Mouse (Mus musculus): ENCODE results near the gene Myh3.

Myh3 gene

GRCm38 (mm10) chr11:67110168-67110948 is 32.3 kb downstream of the Myh3 start:
- peak; percentile 93 for DNase-seq

GRCm38 (mm10) chr11:67112019-67112850 is 34.1 kb downstream of the Myh3 start:
- no peak for DNase-seq

GRCm38 (mm10) chr11:67112851-67113202 is 34.7 kb downstream of the Myh3 start:
- peak; percentile 41 for DNase-seq

GRCm38 (mm10) chr11:67113381-67113780 is 35.3 kb downstream of the Myh3 start:
- no peak for DNase-seq

GRCm38 (mm10) chr11:67114261-67114660 is 36.2 kb downstream of the Myh3 start:
- DNase-seq: no peak

- DNase-seq: no peak
Observed at GRCm38 (mm10) chr11:67114901-67115300, 36.8 kb downstream of the Myh3 start.

GRCm38 (mm10) chr11:67116725-67117124 is 38.6 kb downstream of the Myh3 start:
- DNase-seq: no peak

- no peak for DNase-seq
Observed at GRCm38 (mm10) chr11:67119539-67120070, 41.5 kb downstream of the Myh3 start.

GRCm38 (mm10) chr11:67120697-67121294 is 42.7 kb downstream of the Myh3 start:
- DNase-seq: no peak

GRCm38 (mm10) chr11:67124943-67125342 is 46.8 kb downstream of the Myh3 start:
- no peak for DNase-seq

GRCm38 (mm10) chr11:67125361-67125760 is 47.3 kb downstream of the Myh3 start:
- DNase-seq: no peak

GRCm38 (mm10) chr11:67133526-67133925 is 55.4 kb downstream of the Myh3 start:
- no peak for DNase-seq

- no peak for DNase-seq
Observed at GRCm38 (mm10) chr11:67134654-67135053, 56.6 kb downstream of the Myh3 start.

GRCm38 (mm10) chr11:67135532-67135931 is 57.4 kb downstream of the Myh3 start:
- no peak for DNase-seq

- DNase-seq: no peak
Observed at GRCm38 (mm10) chr11:67139556-67139955, 61.5 kb downstream of the Myh3 start.

- no peak for DNase-seq
Observed at GRCm38 (mm10) chr11:67140175-67140574, 62.1 kb downstream of the Myh3 start.

GRCm38 (mm10) chr11:67141031-67141430 is 62.9 kb downstream of the Myh3 start:
- DNase-seq: no peak

GRCm38 (mm10) chr11:67142047-67142446 is 63.9 kb downstream of the Myh3 start:
- DNase-seq: no peak

GRCm38 (mm10) chr11:67143065-67143464 is 65.0 kb downstream of the Myh3 start:
- no peak for DNase-seq

GRCm38 (mm10) chr11:67143863-67144498 is 65.9 kb downstream of the Myh3 start:
- no peak for DNase-seq

- DNase-seq: no peak
Observed at GRCm38 (mm10) chr11:67144559-67145265, 66.6 kb downstream of the Myh3 start.

All from cerebellum, adult 11-12 months (tissue).